Mouse (Mus musculus) kidney, embryonic 15.5 days (tissue): Measurements from ENCODE around the gene Klf13. TPM values are rescaled to one million over a fixed set of nuclear protein-coding genes. Genes with fewer than 3 reads are reported as not detected.

ENCODE experiments used
- ATAC-seq: fragments of 200-750 bp; cut with Nextera tagmentation; replicated peaks from 2 replicates; pipeline ENCODE4 v1.8.0; 2017; ENCODE audit warnings: moderate TSS enrichment; ENCODE audit not compliant: low FRiP score
- H3K27ac ChIP-seq: fragments of 300-500 bp; sonication (generic); 2 replicates; pipeline ENCODE4 v1.5.1; 2015; ENCODE audit warnings: mild to moderate bottlenecking, inconsistent platforms
- H3K27me3 ChIP-seq: fragments of 300-500 bp; sonication (generic); 2 replicates; pipeline ENCODE4 v1.6.1; 2015; ENCODE audit warnings: inconsistent platforms
- H3K36me3 ChIP-seq: fragments of 300-500 bp; sonication (generic); 2 replicates; pipeline ENCODE4 v1.6.1; 2015; ENCODE audit warnings: inconsistent platforms
- H3K4me1 ChIP-seq: fragments of 300-500 bp; sonication (generic); 2 replicates; pipeline ENCODE4 v1.6.1; 2015; ENCODE audit warnings: inconsistent platforms
- H3K4me2 ChIP-seq: fragments of 300-500 bp; sonication (generic); 2 replicates; pipeline ENCODE4 v1.6.1; 2015; ENCODE audit warnings: moderate library complexity, mild to moderate bottlenecking, inconsistent platforms
- H3K4me3 ChIP-seq: fragments of 300-500 bp; sonication (generic); replicated peaks from 2 replicates; pipeline ENCODE4 v1.5.1; 2015; ENCODE audit warnings: mild to moderate bottlenecking, inconsistent platforms
- H3K9ac ChIP-seq: fragments of 300-500 bp; sonication (generic); 2 replicates; pipeline ENCODE4 v1.6.1; 2015; ENCODE audit warnings: mild to moderate bottlenecking, inconsistent platforms
- H3K9me3 ChIP-seq: fragments of 300-500 bp; sonication (generic); replicated peaks from 2 replicates; pipeline ENCODE4 v1.6.1; 2016; ENCODE audit warnings: inconsistent platforms
- WGBS: fragments of 180-500 bp; shearing (Covaris S2); methylation state at CpG from one replicate; pipeline ENCODE4 v1.1.7; 2015; ENCODE audit warnings: mixed read lengths; 5-methylcytosine and 5-hydroxymethylcytosine counted together
- polyA plus RNA-seq: library from polyadenylated mRNA; unstranded; fragments of >200 nt; fragmentation: Nextera tagmentation; extraction: Ambion mirVana; gene quantifications from 2 replicates; pipeline ENCODE4 v1.2.1, GENCODE M21; 2015

Gene Klf13
- polyA plus RNA-seq, 1 experiment from 2014 or later: 23.3 TPM

DNA sequence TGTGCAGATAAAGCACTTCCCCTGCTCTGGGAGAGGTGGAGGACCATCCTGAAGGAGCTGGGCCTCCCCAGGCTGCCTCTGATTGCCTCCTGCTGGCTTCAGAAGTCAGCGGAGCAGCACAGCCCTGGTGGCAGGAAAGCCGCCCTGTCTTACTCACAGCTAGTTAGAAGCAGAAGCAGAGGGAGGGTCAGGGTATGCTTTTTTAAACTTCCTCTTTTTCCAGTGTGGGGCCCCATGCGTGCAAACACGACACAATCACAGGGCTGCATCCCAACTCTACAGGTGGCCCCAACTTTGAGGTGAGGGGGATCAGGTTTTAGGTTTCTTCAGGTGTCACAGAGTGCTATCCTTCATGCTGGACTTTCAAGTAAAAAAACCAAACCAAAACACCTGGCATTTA is 27.8 kb downstream of the Klf13 start:
- WGBS: 25% methylated on average over 4 of the region's 4 CpGs
- no peaks in the 10 kb centered on the region for H3K27me3 ChIP-seq
- H3K4me3 ChIP-seq: no peak overlapping the region
- H3K36me3 ChIP-seq: no peaks in the 10 kb centered on the region
- H3K4me1 ChIP-seq: peaks cover 66% of the 10 kb centered on the region
- no peak overlapping the region for H3K4me2 ChIP-seq
- peak overlapping the region; percentile 73 for H3K27ac ChIP-seq
- no peak overlapping the region for H3K9ac ChIP-seq
- 0 out of 2 replicates have a peak, but pooled peaks have one; percentile 20 for ATAC-seq
- no peaks in the 10 kb centered on the region for H3K9me3 ChIP-seq

DNA sequence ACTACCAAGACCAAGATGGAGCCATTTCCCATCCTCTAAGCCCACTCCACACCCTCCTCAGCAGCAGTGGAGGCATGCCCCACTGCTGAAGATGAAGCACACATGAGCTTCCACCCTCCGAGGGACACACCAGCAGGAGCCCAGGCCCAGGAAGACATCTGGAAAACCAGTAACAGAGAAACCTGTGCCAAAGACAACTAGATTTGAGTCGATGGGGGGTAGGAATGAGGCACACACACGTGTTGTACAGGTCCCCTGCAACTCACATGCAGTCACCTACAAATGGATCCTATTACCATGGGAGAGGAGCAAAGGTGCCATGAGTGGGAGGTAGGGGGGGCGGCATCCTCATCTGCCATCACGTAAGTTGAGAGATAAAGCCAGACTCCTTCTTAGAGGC is 28.5 kb downstream of the Klf13 start:
- Histone ChIP-seq H3K4me3 (no peak overlapping the region), H3K4me1 (peaks cover 71% of the 10 kb centered on the region), H3K36me3 (no peaks in the 10 kb centered on the region), H3K27me3 (no peaks in the 10 kb centered on the region), H3K4me2 (no peak overlapping the region), H3K9ac (no peak overlapping the region), H3K9me3 (no peaks in the 10 kb centered on the region), H3K27ac (0 out of 2 replicates have a peak overlapping the region, but pooled peaks have one; percentile 5)
- WGBS: 64% methylated on average over 5 of the region's 5 CpGs
- no peak for ATAC-seq

DNA sequence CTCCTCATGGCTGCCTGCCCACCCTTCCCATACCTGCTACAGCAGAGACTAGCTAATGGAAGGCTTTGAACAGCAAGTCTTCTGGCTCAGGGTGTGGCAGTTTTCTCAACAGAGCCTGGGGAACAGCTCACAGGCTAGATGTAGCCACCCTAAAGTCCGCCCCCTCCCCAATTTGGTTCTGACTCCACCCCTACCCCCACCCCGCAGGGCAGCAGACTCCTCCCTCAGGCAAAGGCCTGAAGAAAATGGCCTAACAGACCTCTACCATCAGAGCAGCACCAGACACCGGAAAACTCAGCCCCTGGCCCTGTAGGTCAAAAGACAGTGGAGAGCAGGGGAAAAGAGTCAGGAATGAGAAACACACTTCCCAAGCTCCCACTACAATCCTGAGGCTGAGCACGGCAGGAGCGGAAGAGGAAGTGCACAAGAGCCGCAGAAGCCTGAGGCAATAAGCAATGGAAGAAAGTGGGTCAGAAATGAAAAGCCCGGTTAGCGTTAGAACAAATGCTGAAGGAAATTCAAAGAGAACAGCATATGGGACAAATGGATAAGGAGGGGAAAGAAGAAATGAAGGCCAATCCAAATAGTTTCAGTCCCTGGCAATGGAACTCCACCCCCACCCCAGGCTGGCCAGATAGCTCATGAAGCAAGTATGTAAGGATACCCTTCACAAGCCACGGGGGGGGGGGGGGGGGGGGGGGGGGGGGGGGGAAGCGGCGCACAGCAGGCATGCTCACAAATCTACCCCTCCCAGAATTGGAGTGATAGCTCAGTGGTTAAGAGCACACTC is 30.0 kb downstream of the Klf13 start:
- Histone ChIP-seq H3K27ac (peak overlapping the region; percentile 59), H3K4me1 (peaks cover 62% of the 10 kb centered on the region), H3K36me3 (no peaks in the 10 kb centered on the region), H3K9ac (no peak overlapping the region), H3K9me3 (no peaks in the 10 kb centered on the region), H3K27me3 (no peaks in the 10 kb centered on the region), H3K4me2 (peak overlapping the region; percentile 3; the same call in 1 of the 2 replicates), H3K4me3 (no peak overlapping the region)
- peak; percentile 19; the same call in 1 of the 2 replicates for ATAC-seq
- 32% methylated on average over 11 of the region's 11 CpGs for WGBS

DNA sequence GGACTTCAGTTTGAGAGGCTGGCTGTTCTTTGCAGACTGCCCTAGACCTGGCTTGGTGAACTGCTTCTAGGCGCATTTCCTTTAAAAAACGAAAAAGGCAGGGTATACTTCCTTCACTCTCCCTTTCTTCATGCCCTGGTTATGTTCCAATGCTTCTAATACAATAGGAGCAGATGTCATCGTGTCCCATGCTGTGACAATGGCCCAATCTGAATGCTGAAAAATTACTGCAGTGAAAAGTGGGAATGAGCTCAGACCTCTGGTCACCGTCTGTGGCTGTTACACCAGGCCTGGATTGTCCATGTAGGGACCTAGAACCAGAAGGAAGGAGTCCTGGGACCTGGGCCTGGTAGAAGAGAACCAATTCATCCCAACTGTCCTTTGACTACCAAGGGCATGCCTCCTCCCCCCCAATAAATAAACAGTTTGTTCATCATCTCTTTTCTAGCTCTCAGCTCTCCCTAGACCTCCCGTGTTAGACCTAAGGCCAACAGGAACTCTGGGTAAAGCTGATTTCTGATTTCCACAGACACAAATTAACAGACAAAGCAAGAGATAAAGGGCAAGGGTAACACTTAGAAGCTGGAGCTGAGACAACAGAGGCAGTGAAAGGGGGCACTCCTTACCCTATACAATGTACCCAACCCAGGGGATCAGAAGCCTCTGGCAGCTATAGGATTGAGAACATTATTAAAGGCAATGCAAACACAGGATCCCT is 30.8 kb downstream of the Klf13 start:
- Histone ChIP-seq H3K9me3 (no peaks in the 10 kb centered on the region), H3K27me3 (no peaks in the 10 kb centered on the region), H3K36me3 (no peaks in the 10 kb centered on the region), H3K4me3 (no peak overlapping the region), H3K9ac (no peak overlapping the region), H3K4me1 (peaks cover 62% of the 10 kb centered on the region), H3K27ac (peak overlapping the region; percentile 59; the same call in 1 of the 2 replicates), H3K4me2 (peak overlapping the region; percentile 3; the same call in 1 of the 2 replicates)
- 76% methylated on average over 5 of the region's 5 CpGs for WGBS
- no peak for ATAC-seq

DNA sequence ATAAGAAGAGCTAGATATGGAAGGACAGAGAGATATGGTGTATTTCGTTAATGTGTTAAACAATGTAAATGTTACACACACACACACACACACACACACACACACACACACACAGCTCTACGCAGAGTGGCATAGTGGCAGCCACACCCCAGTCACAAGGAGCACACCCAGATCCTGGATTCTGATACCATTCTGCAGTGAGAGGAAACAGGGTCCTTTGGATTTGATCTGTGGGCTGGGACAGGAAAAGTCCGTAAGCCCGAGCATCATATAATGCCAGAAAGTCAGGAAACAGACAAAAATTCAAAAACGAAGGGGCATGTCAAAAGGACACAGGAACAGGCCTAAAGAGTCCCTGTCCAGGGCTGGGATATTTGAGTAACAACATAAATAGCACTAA is 33.1 kb downstream of the Klf13 start:
- no peak overlapping the region for H3K4me2 ChIP-seq
- peak overlapping the region; percentile 54; the same call in 1 of the 2 replicates for H3K27ac ChIP-seq
- no peaks in the 10 kb centered on the region for H3K36me3 ChIP-seq
- no peaks in the 10 kb centered on the region for H3K27me3 ChIP-seq
- H3K9ac ChIP-seq: no peak overlapping the region
- no peak for ATAC-seq
- H3K4me3 ChIP-seq: no peak overlapping the region
- no peaks in the 10 kb centered on the region for H3K9me3 ChIP-seq
- H3K4me1 ChIP-seq: peaks cover 48% of the 10 kb centered on the region
- 76% methylated on average over 5 of the region's 5 CpGs for WGBS

DNA sequence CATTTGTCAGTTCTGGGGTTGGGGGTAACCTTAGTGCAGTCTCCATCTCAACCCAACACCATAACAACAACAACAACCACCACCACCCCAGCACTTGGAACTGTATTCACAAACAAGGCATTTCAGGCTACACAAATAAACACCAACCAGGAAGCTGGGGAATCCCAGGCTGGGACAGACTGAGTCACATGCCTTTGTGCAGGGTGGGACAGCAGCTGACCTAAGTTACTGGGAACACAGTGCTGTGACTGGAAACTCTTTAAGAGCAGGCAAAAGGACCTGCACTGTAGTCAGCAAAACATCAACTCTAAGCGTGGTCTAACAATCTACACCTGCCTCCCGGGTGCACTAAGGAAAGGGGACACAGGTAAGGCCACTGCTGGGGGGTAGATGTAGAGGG is 33.5 kb downstream of the Klf13 start:
- Histone ChIP-seq H3K9me3 (no peaks in the 10 kb centered on the region), H3K4me1 (peaks cover 44% of the 10 kb centered on the region), H3K36me3 (no peaks in the 10 kb centered on the region), H3K9ac (no peak overlapping the region), H3K27me3 (no peaks in the 10 kb centered on the region), H3K27ac (peak overlapping the region; percentile 54; the same call in 1 of the 2 replicates), H3K4me3 (no peak overlapping the region), H3K4me2 (no peak overlapping the region)
- WGBS: 77% methylated on average over 2 of the region's 2 CpGs
- no peak for ATAC-seq

DNA sequence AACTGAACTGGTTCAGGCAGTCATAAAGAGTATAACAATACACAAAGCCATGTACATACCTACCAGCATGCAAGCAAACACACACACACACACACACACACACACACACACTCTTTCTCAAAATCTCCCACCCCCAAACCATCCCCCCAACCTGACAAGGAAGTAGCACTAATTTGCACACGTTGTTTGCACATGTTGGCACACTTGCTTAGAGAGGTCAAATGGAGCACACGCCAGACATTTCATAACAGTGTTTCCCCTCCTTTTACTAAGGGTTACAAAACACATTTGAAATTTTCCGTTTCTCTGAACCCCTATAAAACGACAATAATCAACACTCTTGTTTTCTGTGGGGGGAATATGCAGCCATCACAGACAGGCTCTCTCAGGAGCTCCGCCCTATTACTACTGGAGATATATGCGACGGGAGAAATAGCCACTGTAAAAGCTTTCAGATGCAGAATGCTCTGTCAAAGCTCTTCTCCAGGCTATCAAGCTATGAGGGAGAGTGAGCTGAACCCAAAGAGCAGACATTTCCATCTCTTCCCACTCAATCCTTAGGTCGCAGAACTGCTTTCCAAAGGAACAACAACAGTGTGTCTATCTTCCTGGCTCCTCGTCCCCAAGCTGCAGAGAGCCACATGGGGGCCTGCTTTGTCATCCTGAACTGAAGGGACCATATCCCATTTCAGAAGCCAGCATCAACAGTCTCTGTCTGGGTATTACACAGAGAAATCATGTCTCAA is 34.9 kb downstream of the Klf13 start:
- H3K27ac ChIP-seq: no peak overlapping the region
- H3K4me3 ChIP-seq: no peak overlapping the region
- H3K4me2 ChIP-seq: no peak overlapping the region
- no peak for ATAC-seq
- no peak overlapping the region for H3K9ac ChIP-seq
- peaks cover 38% of the 10 kb centered on the region for H3K4me1 ChIP-seq
- WGBS: 57% methylated on average over 9 of the region's 9 CpGs
- no peaks in the 10 kb centered on the region for H3K36me3 ChIP-seq
- H3K9me3 ChIP-seq: no peaks in the 10 kb centered on the region
- H3K27me3 ChIP-seq: no peaks in the 10 kb centered on the region

DNA sequence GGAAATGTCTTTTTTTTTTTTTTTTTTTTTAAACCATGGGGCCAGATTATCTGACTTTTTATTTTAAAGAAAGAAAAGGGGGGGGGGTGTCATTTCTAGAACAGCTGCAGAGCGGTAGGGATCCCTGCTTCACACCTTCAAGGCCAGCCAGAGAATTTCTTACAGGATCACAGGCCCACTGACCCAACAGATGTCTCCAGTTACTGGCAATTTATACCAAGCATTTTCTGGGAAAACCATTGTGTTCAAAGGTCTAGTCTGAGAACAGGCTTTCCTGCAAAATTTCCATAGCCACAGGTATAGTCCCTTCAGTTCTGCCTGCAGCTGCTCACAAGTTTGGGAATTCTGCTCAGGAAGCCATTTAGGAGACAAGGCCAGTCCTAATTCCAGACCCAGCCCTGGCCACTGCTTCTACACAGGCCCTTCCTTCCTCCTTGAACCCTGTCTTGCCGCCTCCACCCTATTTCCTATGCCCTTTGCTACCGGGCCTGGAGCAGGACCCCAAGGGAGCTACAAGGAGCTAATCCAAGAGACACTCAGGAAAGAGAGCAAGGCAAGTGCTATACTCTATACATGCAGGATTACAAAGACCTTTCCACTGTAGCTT is 36.0 kb downstream of the Klf13 start:
- no peak overlapping the region for H3K4me2 ChIP-seq
- 0 out of 2 replicates have a peak overlapping the region, but pooled peaks have one; percentile 45 for H3K27ac ChIP-seq
- H3K9ac ChIP-seq: no peak overlapping the region
- H3K27me3 ChIP-seq: no peaks in the 10 kb centered on the region
- no peaks in the 10 kb centered on the region for H3K36me3 ChIP-seq
- ATAC-seq: no peak
- no peaks in the 10 kb centered on the region for H3K9me3 ChIP-seq
- no peak overlapping the region for H3K4me3 ChIP-seq
- 50% methylated on average over 3 of the region's 3 CpGs for WGBS
- H3K4me1 ChIP-seq: peaks cover 29% of the 10 kb centered on the region

DNA sequence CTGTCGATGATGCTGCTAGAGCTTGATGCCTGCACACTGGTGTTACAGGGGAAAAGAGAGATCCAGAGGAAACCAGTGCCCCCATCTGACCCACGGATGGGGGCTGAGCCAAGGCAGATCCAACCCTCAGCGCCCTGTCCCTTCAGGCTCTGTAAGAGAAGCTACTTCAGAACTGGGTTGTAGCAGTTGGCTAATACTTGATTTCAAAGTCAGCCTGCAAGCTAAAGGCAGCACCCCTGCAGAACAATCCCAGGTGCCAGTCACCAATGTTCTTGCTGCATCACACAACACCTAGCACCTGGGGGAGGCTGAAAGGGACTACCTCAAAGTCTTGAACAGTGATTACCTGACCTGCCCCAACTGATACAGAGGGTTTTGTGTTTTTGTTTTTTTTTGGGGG is 36.8 kb downstream of the Klf13 start:
- no peak overlapping the region for H3K4me3 ChIP-seq
- H3K9ac ChIP-seq: no peak overlapping the region
- peaks cover 36% of the 10 kb centered on the region for H3K4me1 ChIP-seq
- 79% methylated on average over 3 of the region's 3 CpGs for WGBS
- no peak for ATAC-seq
- H3K36me3 ChIP-seq: no peaks in the 10 kb centered on the region
- H3K4me2 ChIP-seq: no peak overlapping the region
- H3K9me3 ChIP-seq: no peaks in the 10 kb centered on the region
- no peaks in the 10 kb centered on the region for H3K27me3 ChIP-seq
- no peak overlapping the region for H3K27ac ChIP-seq

DNA sequence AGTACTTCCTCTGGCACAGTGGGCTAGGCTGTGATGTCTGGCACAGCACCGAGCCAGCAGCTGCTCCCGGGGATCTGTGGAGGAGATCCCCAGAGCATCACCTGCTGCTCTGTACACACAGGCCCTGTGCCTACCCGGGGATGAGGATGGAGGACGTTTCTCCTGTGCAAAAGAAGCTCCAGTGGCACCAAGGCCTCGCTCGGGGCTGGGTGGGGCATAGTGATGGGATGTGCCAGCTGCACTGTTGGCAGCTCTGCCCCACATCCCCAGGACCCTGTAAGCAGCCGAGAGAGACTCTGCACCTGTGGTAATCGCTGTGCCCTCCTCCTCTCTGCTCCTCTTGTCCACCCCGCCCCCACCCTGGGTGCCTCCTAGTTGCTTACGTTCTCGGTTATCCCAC is 37.4 kb downstream of the Klf13 start:
- Histone ChIP-seq H3K9ac (no peak overlapping the region), H3K36me3 (no peaks in the 10 kb centered on the region), H3K9me3 (no peaks in the 10 kb centered on the region), H3K4me2 (no peak overlapping the region), H3K4me3 (no peak overlapping the region), H3K27me3 (no peaks in the 10 kb centered on the region), H3K4me1 (peaks cover 42% of the 10 kb centered on the region), H3K27ac (no peak overlapping the region)
- WGBS: 73% methylated on average over 11 of the region's 11 CpGs
- no peak for ATAC-seq

DNA sequence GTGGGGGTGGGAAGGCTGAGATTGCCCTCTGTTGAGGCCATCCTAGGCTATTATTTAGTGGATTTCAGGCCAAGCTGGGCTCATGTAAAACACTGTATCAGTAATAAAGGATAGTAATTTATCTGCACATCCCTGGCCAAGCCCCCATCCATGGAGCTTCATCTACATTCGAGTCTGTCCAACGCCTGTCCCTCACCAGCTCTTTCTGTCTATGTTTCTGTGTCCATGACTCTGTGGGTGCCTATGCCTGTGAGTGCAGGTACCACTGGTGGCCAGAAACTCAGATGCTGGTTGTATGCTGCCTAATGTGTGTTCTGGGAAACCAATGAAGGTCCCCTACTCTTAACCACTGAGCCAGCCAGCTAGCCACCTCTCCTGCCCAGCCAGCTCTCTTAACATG is 38.3 kb downstream of the Klf13 start:
- peaks cover 44% of the 10 kb centered on the region for H3K4me1 ChIP-seq
- H3K27me3 ChIP-seq: no peaks in the 10 kb centered on the region
- ATAC-seq: no peak
- H3K27ac ChIP-seq: no peak overlapping the region
- 92% methylated on average over 2 of the region's 2 CpGs for WGBS
- no peak overlapping the region for H3K4me2 ChIP-seq
- no peaks in the 10 kb centered on the region for H3K36me3 ChIP-seq
- no peaks in the 10 kb centered on the region for H3K9me3 ChIP-seq
- H3K9ac ChIP-seq: no peak overlapping the region
- no peak overlapping the region for H3K4me3 ChIP-seq
